Mouse (Mus musculus): ENCODE results near the gene Usp3.

DNA sequence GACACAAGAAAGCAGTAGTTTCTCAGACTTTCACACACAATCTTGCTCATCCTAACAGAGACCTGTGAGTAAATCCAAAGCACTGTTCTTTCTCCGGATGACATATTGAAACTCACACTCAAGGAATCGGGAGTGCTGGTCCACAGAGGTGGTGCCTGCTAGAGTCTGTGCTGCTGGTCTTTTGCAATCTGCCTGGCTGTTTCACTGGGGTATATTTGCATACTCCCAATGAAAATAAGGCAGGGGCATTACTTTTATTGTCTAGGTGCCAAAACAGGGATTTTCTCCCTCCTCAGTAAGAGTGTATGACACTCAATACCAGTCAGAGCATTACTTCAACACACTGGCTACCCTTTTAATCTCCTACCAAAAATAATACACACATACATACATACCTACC, 2.9 kb downstream of the Usp3 start:
- TF ChIP-seq POLR2A (IDR thresholded peaks at IDR 0.05; ENCODE audit: control insufficient read depth, extremely low read depth, insufficient read depth, low read length, poor library complexity) (no peak), CTCF (IDR thresholded peaks at IDR 0.05; ENCODE audit: borderline replicate concordance, control insufficient read depth, extremely low read depth, insufficient read depth, low read length, poor library complexity) (no peak)
